28 mouse cellular contexts compared by ENCODE assay signal in genomic region chr8:34456543-34456942, GRCm38 (mm10).
DNase-seq lines count a peak whose midpoint lies in the region; ATAC-seq and TF ChIP-seq lines count a peak whose summit lies in the region.
"Had no signal": no experiment of that assay in that cellular context is flagged by ENCODE, and none has a peak within 500 bp of the region (broad histone marks: within the 10 kb centered on the region; RNA-seq: fewer than 3 reads in every experiment).

No protein-coding gene starts in this region.

- peaks cover 10% of the 10 kb centered on the region for H3K9me3 ChIP-seq in liver, postnatal 0 days (ENCODE audit: low read length)
- no peaks in the 10 kb centered on the region for H3K9me3 ChIP-seq in liver, embryonic 11.5 days (ENCODE audit: control insufficient read depth, low read length)
- H3K9me3 ChIP-seq in kidney, embryonic 14.5 days (ENCODE audit: control insufficient read depth, low read length): no peaks in the 10 kb centered on the region
- H3K9me3 ChIP-seq: embryonic facial prominence, embryonic 15.5 days; forebrain, embryonic 15.5 days; midbrain, embryonic 12.5 days had no signal

- H3K36me3 ChIP-seq in liver, postnatal 0 days (replicated peaks; ENCODE audit: insufficient read depth, low read length): no peaks in the 10 kb centered on the region
- no peaks in the 10 kb centered on the region for H3K36me3 ChIP-seq in liver, embryonic 11.5 days (ENCODE audit: control insufficient read depth, insufficient read depth, low read length)
- H3K36me3 ChIP-seq in kidney, embryonic 14.5 days (ENCODE audit: control insufficient read depth, insufficient read depth, low read length): no peaks in the 10 kb centered on the region
- H3K36me3 ChIP-seq: embryonic facial prominence, embryonic 15.5 days; forebrain, embryonic 15.5 days; limb, embryonic 12.5 days; midbrain, embryonic 12.5 days had no signal

- H3K27me3 ChIP-seq in liver, postnatal 0 days (ENCODE audit: insufficient read depth, low read length): no peaks in the 10 kb centered on the region
- H3K27me3 ChIP-seq in liver, embryonic 11.5 days (replicated peaks; ENCODE audit: control insufficient read depth, insufficient read depth, low read length): no peaks in the 10 kb centered on the region
- H3K27me3 ChIP-seq in kidney, embryonic 14.5 days (ENCODE audit: control insufficient read depth, insufficient read depth, low read length): no peaks in the 10 kb centered on the region
- H3K27me3 ChIP-seq: embryonic facial prominence, embryonic 15.5 days; forebrain, embryonic 15.5 days; limb, embryonic 12.5 days; midbrain, embryonic 12.5 days had no signal

- peak; percentile 36 for DNase-seq in layer of hippocampus, adult 11-12 months (ENCODE audit: low spot score)
- no peak for DNase-seq in layer of hippocampus, postnatal 36 days
- peak; percentile 43 for DNase-seq in liver, postnatal 0 days
- DNase-seq in liver, embryonic 11.5 days (ENCODE audit: low spot score): no peak
- DNase-seq in brain, adult 2 months (ENCODE audit: low read depth, low spot score): peak; percentile 34
- no peak for DNase-seq in frontal cortex, postnatal 10 days (ENCODE audit: low spot score in 2 of 2)
- DNase-seq: adrenal gland, postnatal 25 days; cerebellum, adult 8-10 months; cerebellum, postnatal 25 days; gastrocnemius, adult 2 months; gastrocnemius, postnatal 36 days; heart, adult 18-20 months; heart, postnatal 4 days; kidney, adult 9 months; kidney, postnatal 14 days; lung, postnatal 4 days had no signal

- H3K4me2 ChIP-seq in liver, postnatal 0 days (ENCODE audit: low read depth, low read length): no peak overlapping the region
- H3K4me2 ChIP-seq in liver, embryonic 11.5 days: no peak overlapping the region
- no peak overlapping the region for H3K4me2 ChIP-seq in kidney, embryonic 14.5 days (replicated peaks; ENCODE audit: low read depth, low read length)
- H3K4me2 ChIP-seq: embryonic facial prominence, embryonic 15.5 days; forebrain, embryonic 15.5 days; heart, embryonic 11.5 days; hindbrain, embryonic 14.5 days; limb, embryonic 12.5 days; midbrain, embryonic 12.5 days had no signal

- H3K9ac ChIP-seq in liver, postnatal 0 days (replicated peaks): no peak overlapping the region
- H3K9ac ChIP-seq in liver, embryonic 11.5 days (ENCODE audit: low read depth, low read length): no peak overlapping the region
- no peak overlapping the region for H3K9ac ChIP-seq in kidney, embryonic 14.5 days (ENCODE audit: low read depth, low read length)
- H3K9ac ChIP-seq: embryonic facial prominence, embryonic 15.5 days; forebrain, embryonic 15.5 days; hindbrain, embryonic 14.5 days; limb, embryonic 12.5 days; liver, embryonic 14.5 days; midbrain, embryonic 12.5 days had no signal

- H3K4me1 ChIP-seq in liver, postnatal 0 days (ENCODE audit: insufficient read depth): peaks cover 5% of the 10 kb centered on the region
- no peaks in the 10 kb centered on the region for H3K4me1 ChIP-seq in liver, embryonic 11.5 days (replicated peaks; ENCODE audit: control insufficient read depth, insufficient read depth, low read length)
- no peaks in the 10 kb centered on the region for H3K4me1 ChIP-seq in kidney, embryonic 14.5 days (ENCODE audit: control insufficient read depth, insufficient read depth, low read length)
- H3K4me1 ChIP-seq: embryonic facial prominence, embryonic 15.5 days; megakaryocyte, embryonic 14.5 days had no signal

- WGBS in liver, postnatal 0 days (ENCODE audit: insufficient replicate concordance): 44% methylated on average over 3 of the region's 3 CpGs
- WGBS in liver, embryonic 11.5 days: 68% methylated on average over 3 of the region's 3 CpGs
- WGBS in kidney, embryonic 14.5 days: 77% methylated on average over 3 of the region's 3 CpGs

- H3K27ac ChIP-seq in liver, postnatal 0 days (ENCODE audit: low read depth): peak overlapping the region; percentile 64
- no peak overlapping the region for H3K27ac ChIP-seq in liver, embryonic 11.5 days (ENCODE audit: low read depth, low read length)
- H3K27ac ChIP-seq in kidney, embryonic 14.5 days (ENCODE audit: low read depth, low read length): no peak overlapping the region
- H3K27ac ChIP-seq: embryonic facial prominence, embryonic 10.5 days; embryonic facial prominence, embryonic 15.5 days; forebrain, embryonic 15.5 days; gastrocnemius, adult 2 months; hindbrain, embryonic 14.5 days; left cerebral cortex, adult 2 months; limb, embryonic 12.5 days; liver, embryonic 14.5 days; midbrain, embryonic 12.5 days had no signal

- peak; percentile 91 for ATAC-seq in liver, postnatal 0 days
- no peak for ATAC-seq in liver, embryonic 11.5 days (replicated peaks; ENCODE audit: low FRiP score)
- no peak for ATAC-seq in kidney, embryonic 14.5 days (ENCODE audit: low FRiP score, low TSS enrichment)
- ATAC-seq: forebrain, embryonic 15.5 days; intestine, postnatal 0 days had no signal

- TF ChIP-seq EP300 in liver, postnatal 0 days (IDR thresholded peaks at IDR 0.05; ENCODE audit: low read depth): peak; percentile 53

- no peak overlapping the region for H3K4me3 ChIP-seq in liver, postnatal 0 days (ENCODE audit: low read depth, low read length)
- H3K4me3 ChIP-seq in liver, embryonic 11.5 days (ENCODE audit: low read depth, low read length): no peak overlapping the region
- H3K4me3 ChIP-seq in kidney, embryonic 14.5 days (ENCODE audit: low read length): no peak overlapping the region
- H3K4me3 ChIP-seq: embryonic facial prominence, embryonic 10.5 days; embryonic facial prominence, embryonic 15.5 days; forebrain, embryonic 15.5 days; gastrocnemius, adult 2 months; left cerebral cortex, adult 2 months; limb, embryonic 12.5 days; megakaryocyte, embryonic 14.5 days; midbrain, embryonic 12.5 days had no signal

- TF ChIP-seq CTCF in liver, postnatal 0 days (IDR thresholded peaks at IDR 0.05; ENCODE audit: low read depth): no peak

Comparison
In these comparisons a context has a peak if more than half of its experiments do, and no peak if none do; other contexts are left out.
1. DNase-seq: peak in layer of hippocampus, adult 11-12 months (single experiment), liver, postnatal 0 days (single experiment) and brain, adult 2 months (single experiment); none in layer of hippocampus, postnatal 36 days (0 of 2), liver, embryonic 11.5 days (single experiment) and frontal cortex, postnatal 10 days (0 of 2).